Mouse (Mus musculus): ENCODE data around the gene Gm5089.

The Gm5089 gene

GRCm38 (mm10) chr14:122386281-122387130 is 64.4 kb downstream of the Gm5089 start:
- DNase-seq (ENCODE audit: low read depth) = no peak

- DNase-seq (ENCODE audit: low read depth) = no peak
Observed at GRCm38 (mm10) chr14:122385758-122386157, 65.2 kb downstream of the Gm5089 start.

GRCm38 (mm10) chr14:122385238-122385534 is 65.7 kb downstream of the Gm5089 start:
- no peak for DNase-seq (ENCODE audit: low read depth)
